Mouse (Mus musculus) embryonic facial prominence, embryonic 12.5 days (tissue): Measurements from ENCODE around the gene Cdc20b. TPM values are rescaled to one million over a fixed set of nuclear protein-coding genes. Genes with fewer than 3 reads are reported as not detected.

Experiments
- ATAC-seq: fragments of 200-750 bp; cut with Nextera tagmentation; 2 replicates; pipeline ENCODE4 v1.8.0; 2017; ENCODE audit not compliant: insufficient number of reproducible peaks, insufficient read depth, low FRiP score, low TSS enrichment
- H3K27ac ChIP-seq: fragments of 300-500 bp; sonication (generic); 2 replicates; pipeline ENCODE4 v1.5.1; 2016; ENCODE audit warnings: mild to moderate bottlenecking
- H3K27me3 ChIP-seq: fragments of 300-500 bp; sonication (generic); 2 replicates; pipeline ENCODE4 v1.6.1; 2016; ENCODE audit warnings: mild to moderate bottlenecking, moderate library complexity
- H3K36me3 ChIP-seq: fragments of 300-500 bp; sonication (generic); 2 replicates; pipeline ENCODE4 v1.6.1; 2016; ENCODE audit warnings: mild to moderate bottlenecking
- H3K4me1 ChIP-seq: fragments of 300-500 bp; sonication (generic); 2 replicates; pipeline ENCODE4 v1.6.1; 2016
- H3K4me2 ChIP-seq: fragments of 300-500 bp; sonication (generic); replicated peaks from 2 replicates; pipeline ENCODE4 v1.6.1; 2016; ENCODE audit warnings: mild to moderate bottlenecking, moderate library complexity
- H3K4me3 ChIP-seq: fragments of 300-500 bp; sonication (generic); 2 replicates; pipeline ENCODE4 v1.5.1; 2016; ENCODE audit warnings: mild to moderate bottlenecking
- H3K9ac ChIP-seq: fragments of 300-500 bp; sonication (generic); 2 replicates; pipeline ENCODE4 v1.6.1; 2016; ENCODE audit warnings: mild to moderate bottlenecking, moderate library complexity
- H3K9me3 ChIP-seq: fragments of 300-500 bp; sonication (generic); 2 replicates; pipeline ENCODE4 v1.6.1; 2016; ENCODE audit warnings: mild to moderate bottlenecking, moderate library complexity
- WGBS: fragments of 180-500 bp; shearing (Covaris S2); methylation state at CpG from one replicate; pipeline ENCODE4 v1.1.7; 2016; 5-methylcytosine and 5-hydroxymethylcytosine counted together
- microRNA counts: library from miRNA; unstranded; fragments of <30 nt; microRNA quantifications from one replicate; lab custom pipeline; 2017
- microRNA-seq: library from miRNA; unstranded; fragments of <30 nt; microRNA quantifications from one replicate; pipeline ENCODE4, GENCODE M21; 2017
- polyA plus RNA-seq: library from polyadenylated mRNA; unstranded; fragments of >200 nt; fragmentation: Nextera tagmentation; extraction: Ambion mirVana; gene quantifications from 2 replicates; pipeline ENCODE4 v1.2.1, GENCODE M21; 2016

The Cdc20b gene
- polyA plus RNA-seq, 1 experiment from 2014 or later, result not detected

- H3K4me3 ChIP-seq, result no peak overlapping the region
- no peaks in the 10 kb centered on the region for H3K9me3 ChIP-seq
- H3K36me3 ChIP-seq, result no peaks in the 10 kb centered on the region
- no peak overlapping the region for H3K4me2 ChIP-seq
- ATAC-seq, result no peak
- no peak overlapping the region for H3K9ac ChIP-seq
- H3K27me3 ChIP-seq, result no peaks in the 10 kb centered on the region
- no peaks in the 10 kb centered on the region for H3K4me1 ChIP-seq
- no peak overlapping the region for H3K27ac ChIP-seq
- 82% methylated on average over 10 of the region's 10 CpGs for WGBS
These were observed 69.8 kb downstream of the Cdc20b start for GRCm38 (mm10) chr13:113104759-113105158.

DNA sequence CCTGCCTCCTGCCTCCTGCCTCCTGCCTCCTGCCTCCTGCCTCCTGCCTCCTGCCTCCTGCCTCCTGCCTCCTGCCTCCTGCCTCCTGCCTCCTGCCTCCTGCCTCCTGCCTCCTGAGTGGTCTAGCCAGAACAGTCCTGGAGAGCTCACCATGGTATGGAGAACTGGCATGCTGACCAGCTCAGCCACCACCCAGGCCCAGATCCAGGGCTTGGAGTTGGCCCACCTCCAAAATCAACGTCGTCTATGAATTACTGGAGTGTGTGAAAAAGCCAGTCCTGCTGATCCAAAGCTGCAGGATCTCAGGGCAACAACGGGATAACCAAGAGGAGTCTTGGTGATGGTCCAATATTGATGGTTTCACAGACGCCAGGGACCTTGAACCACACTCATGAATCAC lies 84.1 kb downstream of the Cdc20b start:
- no peak for ATAC-seq
- Histone ChIP-seq H3K4me1 (no peaks in the 10 kb centered on the region), H3K27ac (no peak overlapping the region), H3K9me3 (no peaks in the 10 kb centered on the region), H3K4me3 (no peak overlapping the region), H3K27me3 (no peaks in the 10 kb centered on the region), H3K9ac (no peak overlapping the region), H3K4me2 (no peak overlapping the region), H3K36me3 (no peaks in the 10 kb centered on the region)
- 80% methylated on average over 4 of the region's 4 CpGs for WGBS

- Histone ChIP-seq H3K36me3 (no peaks in the 10 kb centered on the region), H3K9me3 (no peaks in the 10 kb centered on the region), H3K9ac (no peak overlapping the region), H3K4me1 (no peaks in the 10 kb centered on the region), H3K4me3 (no peak overlapping the region), H3K27ac (no peak overlapping the region), H3K27me3 (no peaks in the 10 kb centered on the region), H3K4me2 (no peak overlapping the region)
- no peak for ATAC-seq
- 86% methylated on average over 17 of the region's 17 CpGs for WGBS
These were observed 85.7 kb downstream of the Cdc20b start for GRCm38 (mm10) chr13:113120324-113121237.

DNA sequence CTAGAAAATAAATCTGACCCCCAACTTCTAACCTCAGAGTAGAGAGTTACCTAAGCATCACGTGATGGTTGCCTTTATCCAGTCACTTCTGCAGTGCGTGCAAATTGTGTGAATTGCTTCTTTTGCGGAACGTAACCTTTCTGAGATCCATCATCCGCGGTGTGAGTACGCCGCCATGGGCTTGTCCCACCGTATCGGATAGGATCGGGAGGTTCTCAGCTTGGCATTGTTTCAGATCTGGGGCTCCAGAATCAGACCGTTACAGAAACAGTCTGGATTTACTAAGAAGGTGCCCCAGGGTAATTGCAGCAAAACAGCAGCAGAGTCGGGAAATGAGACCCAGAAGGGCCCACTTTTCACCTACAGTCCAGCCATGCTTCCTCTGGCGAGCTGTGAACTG lies 86.4 kb downstream of the Cdc20b start:
- Histone ChIP-seq H3K9ac (no peak overlapping the region), H3K27me3 (no peaks in the 10 kb centered on the region), H3K9me3 (no peaks in the 10 kb centered on the region), H3K36me3 (no peaks in the 10 kb centered on the region), H3K4me3 (no peak overlapping the region), H3K4me1 (no peaks in the 10 kb centered on the region), H3K27ac (no peak overlapping the region), H3K4me2 (no peak overlapping the region)
- 82% methylated on average over 14 of the region's 14 CpGs for WGBS
- ATAC-seq, result no peak

GRCm38 (mm10) chr13:113129974-113130373 lies 95.1 kb downstream of the Cdc20b start:
- ATAC-seq, result no peak
- Histone ChIP-seq H3K4me1 (no peaks in the 10 kb centered on the region), H3K4me2 (no peak overlapping the region), H3K27ac (no peak overlapping the region), H3K36me3 (no peaks in the 10 kb centered on the region), H3K27me3 (no peaks in the 10 kb centered on the region), H3K9ac (no peak overlapping the region), H3K4me3 (no peak overlapping the region), H3K9me3 (no peaks in the 10 kb centered on the region)
- WGBS, result 95% methylated on average over 1 of the region's 1 CpGs

- no peak for ATAC-seq
- Histone ChIP-seq H3K4me3 (no peak overlapping the region), H3K9ac (no peak overlapping the region), H3K36me3 (no peaks in the 10 kb centered on the region), H3K27me3 (no peaks in the 10 kb centered on the region), H3K9me3 (no peaks in the 10 kb centered on the region), H3K4me2 (no peak overlapping the region), H3K27ac (no peak overlapping the region), H3K4me1 (no peaks in the 10 kb centered on the region)
- WGBS, result 79% methylated on average over 1 of the region's 1 CpGs
These were observed 104.7 kb downstream of the Cdc20b start for GRCm38 (mm10) chr13:113139597-113139996.

MicroRNAs within 50 kb of the gene (microRNA counts, 519-probe panel; counts per million panel counts)
- microRNA mmu-miR-449a (lab: Ali Mortazavi, UCI) (460 counts per million, percentile 65 among the panel's probes with 10 or more counts), microRNA mmu-miR-449b (lab: Ali Mortazavi, UCI) (460 counts per million, percentile 65 among the panel's probes with 10 or more counts), microRNA mmu-miR-449c (lab: Ali Mortazavi, UCI) (460 counts per million, percentile 65 among the panel's probes with 10 or more counts)

Small RNA genes lying within 50 kb of the gene (microRNA-seq; reads per million reads assigned to microRNA genes)
- 191 reads per million, percentile 61 among the genes with 10 or more reads in this experiment for gene Mir449a
- not detected for gene Mir449b
- 0.91 reads per million for gene Mir449c

Other genes with a start within 250 kb of the Cdc20b start
- 34.4 and 38.2 TPM in 2 replicates for gene Plpp1, start 234.3 kb upstream of the Cdc20b start, polyA plus RNA-seq
- 92.6 and 93.6 TPM in 2 replicates for gene Mtrex, start 107.7 kb upstream of the Cdc20b start, polyA plus RNA-seq
- 40.9 and 42.9 TPM in 2 replicates for gene Dhx29, start 107.7 kb upstream of the Cdc20b start, polyA plus RNA-seq
- 0.53 and 0.79 TPM in 2 replicates for gene Ccno, start 47.3 kb upstream of the Cdc20b start, polyA plus RNA-seq
- 0.24 and 0.26 TPM in 2 replicates for gene Mcidas, start 41.3 kb upstream of the Cdc20b start, polyA plus RNA-seq
- gene Gpx8, start 11.3 kb downstream of the Cdc20b start, polyA plus RNA-seq, result 152 and 164 TPM in 2 replicates
- gene Gzma, start 65.9 kb downstream of the Cdc20b start, polyA plus RNA-seq, result not detected in 2 replicates
- gene Esm1, start 174.5 kb downstream of the Cdc20b start, polyA plus RNA-seq, result 2.1 and 2.5 TPM in 2 replicates
- gene Gzmk, start 190.8 kb downstream of the Cdc20b start, polyA plus RNA-seq, result not detected in 2 replicates